8 mouse cellular contexts compared by ENCODE assay signal in the genomic region with DNA sequence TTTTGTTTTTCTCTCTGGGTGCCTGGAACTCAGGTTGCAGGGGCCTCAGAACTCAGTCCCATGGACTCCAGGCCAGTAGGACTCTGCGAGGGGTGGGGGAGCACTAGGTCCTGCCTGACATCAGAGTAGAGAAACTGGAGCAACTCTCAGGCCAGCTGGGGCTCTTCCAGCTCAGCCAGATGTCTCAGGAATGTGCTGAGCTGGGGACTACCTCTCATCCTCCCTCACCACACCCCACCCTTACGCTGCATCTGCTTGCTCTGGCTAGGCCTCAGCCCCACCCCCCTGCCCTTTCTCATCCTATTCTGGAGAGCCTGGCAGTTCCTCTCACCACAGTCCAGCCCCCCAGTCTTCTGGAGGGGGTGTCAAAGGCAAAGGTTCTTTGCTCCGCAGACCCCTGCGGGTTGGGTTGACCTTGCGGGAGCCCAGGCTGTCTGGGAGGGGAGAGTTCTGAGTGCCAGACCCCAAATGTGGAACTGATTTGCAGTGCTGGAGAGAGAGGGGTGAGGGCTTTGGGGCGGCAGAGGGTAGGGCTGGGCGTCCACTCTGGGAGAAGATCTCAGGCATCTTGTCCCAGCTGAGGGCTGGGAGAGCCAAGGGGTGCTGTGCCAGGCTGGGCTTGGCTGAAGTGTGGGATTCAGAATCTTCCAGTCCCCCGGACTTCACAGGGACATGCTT. TPM values are rescaled to one million over a fixed set of nuclear protein-coding genes. Genes with fewer than 3 reads are reported as not detected.
DNase-seq lines count a peak whose midpoint lies in the region; ATAC-seq and TF ChIP-seq lines count a peak whose summit lies in the region.

No protein-coding gene starts in this region.

- 33% methylated on average over 8 of the region's 8 CpGs for WGBS in heart, embryonic 14.5 days
- 16% methylated on average over 8 of the region's 8 CpGs for WGBS in limb, embryonic 14.5 days

- TF ChIP-seq POLR2A in limb, embryonic 14.5 days (IDR thresholded peaks at IDR 0.05; ENCODE audit: borderline replicate concordance, extremely low read depth, insufficient read depth, insufficient read length): no peak

- no peaks in the 10 kb centered on the region for H3K9me3 ChIP-seq in heart, embryonic 14.5 days (ENCODE audit: control insufficient read depth, low read length)
- H3K9me3 ChIP-seq in limb, embryonic 14.5 days (ENCODE audit: control insufficient read depth, low read length): no peaks in the 10 kb centered on the region

- H3K9ac ChIP-seq in heart, embryonic 14.5 days (ENCODE audit: low read length): no peak overlapping the region
- H3K9ac ChIP-seq in limb, embryonic 14.5 days (ENCODE audit: low read depth, low read length, severe bottlenecking): peak overlapping the region; percentile 38; the same call in 1 of the 2 replicates

- H3K27me3 ChIP-seq in heart, embryonic 14.5 days (ENCODE audit: control insufficient read depth, insufficient read depth, low read length): no peaks in the 10 kb centered on the region
- H3K27me3 ChIP-seq in limb, embryonic 14.5 days (ENCODE audit: control insufficient read depth, insufficient read depth, low read length): no peaks in the 10 kb centered on the region

- peaks cover 20 to 22% of the 10 kb centered on the region in 2 experiments for H3K4me1 ChIP-seq in heart, embryonic 14.5 days (ENCODE audit: control insufficient read depth in 2 of 2, insufficient read depth in 2 of 2, low read length in 2 of 2)
- H3K4me1 ChIP-seq in limb, embryonic 14.5 days (ENCODE audit: control insufficient read depth, insufficient read depth, low read length): peaks cover 37% of the 10 kb centered on the region

- 0 out of 2 replicates have a peak, but pooled peaks have one; percentile 17 for ATAC-seq in heart, embryonic 14.5 days (ENCODE audit: insufficient number of reproducible peaks, insufficient read depth, low FRiP score, low read depth)
- peak; percentile 75 for ATAC-seq in limb, embryonic 14.5 days (ENCODE audit: low FRiP score, low read depth)
- no peak for ATAC-seq in megakaryocyte, adult 5-6 weeks (ENCODE audit: poor library complexity, severe bottlenecking)

- H3K4me2 ChIP-seq in heart, embryonic 14.5 days (ENCODE audit: low read length): no peak overlapping the region
- peak overlapping the region; percentile 24 for H3K4me2 ChIP-seq in limb, embryonic 14.5 days (replicated peaks; ENCODE audit: low read depth, low read length, severe bottlenecking)

- peak; percentile 35 to 39 for DNase-seq in cerebellum, postnatal 10 days
- DNase-seq in cerebellum, adult 9-10 months: no peak
- peak; percentile 42 for DNase-seq in brain, adult 2 months (ENCODE audit: low read depth, low spot score)
- DNase-seq in limb, embryonic 14.5 days (ENCODE audit: low spot score): peak; percentile 93
- peak; percentile 92 for DNase-seq in yolk sac, embryonic 10.5 days (ENCODE audit: low spot score)
- DNase-seq in right cerebral cortex, adult 18-20 months: no peak

- no peak overlapping the region for H3K4me3 ChIP-seq in heart, embryonic 14.5 days (ENCODE audit: control insufficient read depth in 1 of 2, insufficient read depth in 1 of 2, low read depth in 1 of 2, low read length in 2 of 2)
- H3K4me3 ChIP-seq in limb, embryonic 14.5 days (replicated peaks; ENCODE audit: low read length): no peak overlapping the region

- 0 out of 4 replicates have a peak overlapping the region, but pooled peaks have one; percentile 15 to 24 for H3K27ac ChIP-seq in heart, embryonic 14.5 days (replicated peaks in 1 of 2; ENCODE audit: control insufficient read depth in 1 of 2, insufficient read depth in 1 of 2, low read depth in 2 of 2, low read length in 2 of 2)
- peak overlapping the region; percentile 70 for H3K27ac ChIP-seq in limb, embryonic 14.5 days (replicated peaks; ENCODE audit: low read depth, low read length)

- H3K36me3 ChIP-seq in heart, embryonic 14.5 days (ENCODE audit: control insufficient read depth, insufficient read depth, low read length): no peaks in the 10 kb centered on the region
- H3K36me3 ChIP-seq in limb, embryonic 14.5 days (ENCODE audit: control insufficient read depth, insufficient read depth, low read length): no peaks in the 10 kb centered on the region

RNA-seq across cellular contexts. Expression of a gene that starts 11.4 kb away (rescaled TPM):
- 8.8 and 10.2 TPM in 2 replicates for polyA plus RNA-seq in heart, embryonic 14.5 days (2014; fragmentation: Nextera tagmentation; extraction: Ambion mirVana)
- polyA plus RNA-seq in limb, embryonic 14.5 days (2012; rRNA removed): 28.5 and 35.0 TPM in 2 replicates
- 31.3 and 37.5 TPM in 2 replicates for polyA plus RNA-seq in limb, embryonic 14.5 days (2014; fragmentation: Nextera tagmentation; extraction: Ambion mirVana)
- 2.7 and 4.8 TPM in 2 replicates for total RNA-seq in megakaryocyte, adult 5-6 weeks (2015)
- 0.51 and 1.2 TPM in 2 replicates for total RNA-seq in megakaryocyte, adult 5-6 weeks (2017)

RNA-seq across cellular contexts. Expression of a gene that starts 37.2 kb away (rescaled TPM):
- polyA plus RNA-seq in heart, embryonic 14.5 days (2014; fragmentation: Nextera tagmentation; extraction: Ambion mirVana): 47.8 and 48.2 TPM in 2 replicates
- 97.1 and 109 TPM in 2 replicates for polyA plus RNA-seq in limb, embryonic 14.5 days (2012; rRNA removed)
- 40.4 and 42.4 TPM in 2 replicates for polyA plus RNA-seq in limb, embryonic 14.5 days (2014; fragmentation: Nextera tagmentation; extraction: Ambion mirVana)
- total RNA-seq in megakaryocyte, adult 5-6 weeks (2015): 94.1 and 114 TPM in 2 replicates
- total RNA-seq in megakaryocyte, adult 5-6 weeks (2017): 66.4 and 80.4 TPM in 2 replicates

Comparison
In these comparisons a context has a peak if more than half of its experiments do, and no peak if none do; other contexts are left out.
1. DNase-seq: peak in cerebellum, postnatal 10 days (2 of 2), brain, adult 2 months (single experiment), limb, embryonic 14.5 days (single experiment) and yolk sac, embryonic 10.5 days (single experiment); none in cerebellum, adult 9-10 months (single experiment) and right cerebral cortex, adult 18-20 months (single experiment).